ENCODE assay signal across 16 mouse cellular contexts in the genomic region with DNA sequence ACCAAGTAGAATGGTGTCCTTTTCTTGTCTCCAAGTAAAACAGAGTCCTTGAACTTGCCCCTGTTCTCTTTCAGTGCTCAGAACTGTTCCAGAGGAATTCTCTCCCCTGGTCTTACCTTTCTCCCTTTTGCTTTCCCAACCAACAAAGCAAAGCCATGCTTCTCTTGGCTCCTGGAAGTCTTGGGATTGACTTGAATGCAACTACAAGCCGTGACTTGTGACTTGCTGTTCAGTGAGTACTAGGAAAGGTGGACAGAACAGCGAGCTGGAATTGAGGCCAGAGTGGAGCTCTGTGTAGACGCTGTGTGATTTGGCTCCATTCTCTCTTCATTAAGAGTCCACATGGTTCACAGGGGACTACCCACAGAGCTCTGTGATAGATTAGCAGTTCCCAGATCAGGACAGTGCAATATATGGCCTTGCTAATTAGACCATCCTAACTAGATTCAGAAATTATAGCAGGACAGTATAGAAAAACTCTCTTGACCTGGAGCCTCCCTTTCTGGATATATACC.
"Had no signal": no experiment of that assay in that cellular context is flagged by ENCODE, and none has a peak within 500 bp of the region (broad histone marks: within the 10 kb centered on the region; RNA-seq: fewer than 3 reads in every experiment).

No protein-coding gene starts in this region.

- H3K4me1 ChIP-seq: kidney, embryonic 15.5 days; liver, embryonic 13.5 days; megakaryocyte, embryonic 14.5 days; midbrain, embryonic 15.5 days; neural tube, embryonic 13.5 days; stomach, embryonic 15.5 days had no signal

- H3K36me3 ChIP-seq: kidney, embryonic 15.5 days; liver, embryonic 13.5 days; lung, embryonic 15.5 days; midbrain, embryonic 15.5 days; neural tube, embryonic 13.5 days; stomach, embryonic 15.5 days had no signal

- DNase-seq: kidney, postnatal 25 days; liver; liver, embryonic 13.5 days; liver, postnatal 0 days; lung, postnatal 14 days; right cerebral cortex, postnatal 14 days; thymus, adult 2 months; thymus, postnatal 36 days had no signal

- H3K4me2 ChIP-seq: kidney, embryonic 15.5 days; liver, embryonic 13.5 days; lung, embryonic 15.5 days; midbrain, embryonic 11.5 days; midbrain, embryonic 15.5 days; neural tube, embryonic 13.5 days; stomach, embryonic 15.5 days had no signal

- ATAC-seq: liver, postnatal 0 days; midbrain, embryonic 15.5 days had no signal

- H3K9ac ChIP-seq: kidney, embryonic 15.5 days; liver, embryonic 13.5 days; liver, postnatal 0 days; lung, embryonic 15.5 days; midbrain, embryonic 15.5 days; neural tube, embryonic 13.5 days; stomach, embryonic 15.5 days had no signal

- H3K27me3 ChIP-seq: kidney, embryonic 15.5 days; liver, embryonic 13.5 days; lung, embryonic 15.5 days; midbrain, embryonic 15.5 days; neural tube, embryonic 13.5 days; stomach, embryonic 15.5 days had no signal

- H3K27ac ChIP-seq: kidney, embryonic 15.5 days; liver, embryonic 13.5 days; lung, embryonic 15.5 days; macrophage; midbrain, embryonic 15.5 days; neural tube, embryonic 13.5 days; stomach, embryonic 15.5 days had no signal

- H3K9me3 ChIP-seq: kidney, embryonic 15.5 days; liver, embryonic 13.5 days; lung, embryonic 15.5 days; megakaryocyte, embryonic 14.5 days; midbrain, embryonic 15.5 days; neural tube, embryonic 13.5 days; stomach, embryonic 15.5 days had no signal

- H3K4me3 ChIP-seq: kidney, embryonic 15.5 days; liver, embryonic 13.5 days; lung, embryonic 15.5 days; megakaryocyte, embryonic 14.5 days; midbrain, embryonic 15.5 days; neural tube, embryonic 13.5 days; stomach, embryonic 15.5 days had no signal
